Mouse (Mus musculus): ENCODE data around the gene Iqcc. TPM values are rescaled to one million over a fixed set of nuclear protein-coding genes. Genes with fewer than 3 reads are reported as not detected.

Iqcc gene
- polyA plus RNA-seq, 1 experiment, result 37.1 TPM

DNA sequence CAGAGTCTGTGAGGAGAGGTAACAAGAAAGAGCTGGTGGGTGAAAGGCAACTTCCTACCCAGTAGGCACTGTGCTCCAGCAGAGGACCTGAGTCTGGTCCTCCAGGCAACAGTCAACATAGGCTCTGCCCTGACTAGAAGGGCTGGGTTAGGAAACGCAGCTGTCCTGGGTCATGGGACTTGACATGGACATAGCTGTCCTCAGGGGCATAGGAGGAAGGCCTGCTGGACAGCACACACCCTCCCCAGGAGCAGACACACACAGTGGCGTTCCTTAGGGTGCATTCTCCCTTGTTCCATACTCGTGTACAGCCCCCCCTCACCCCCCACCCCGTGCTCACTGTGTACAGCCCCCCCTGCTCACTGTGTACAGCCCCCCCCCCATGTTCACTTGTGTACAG is 8.4 kb downstream of the Iqcc start:
- 56% methylated on average over 4 of the region's 4 CpGs for WGBS
- no peaks in the 10 kb centered on the region for H3K27me3 ChIP-seq (ENCODE audit: control insufficient read depth, insufficient read depth, low read length)
- TF ChIP-seq CTCF (IDR thresholded peaks at IDR 0.05; ENCODE audit: borderline replicate concordance, insufficient read depth, low read depth, low read length), result no peak
- TF ChIP-seq POLR2A (IDR thresholded peaks at IDR 0.05; ENCODE audit: borderline replicate concordance, insufficient read depth, low read length), result no peak
- no peak for DNase-seq
- no peak overlapping the region for H3K4me3 ChIP-seq (replicated peaks; ENCODE audit: insufficient read depth, low read depth, low read length)
- no peak overlapping the region for H3K27ac ChIP-seq (ENCODE audit: insufficient read depth, low read length)
- peaks cover 7% of the 10 kb centered on the region; the same call in 1 of the 2 replicates for H3K4me1 ChIP-seq (ENCODE audit: control insufficient read depth, insufficient read depth, low read length)

DNA sequence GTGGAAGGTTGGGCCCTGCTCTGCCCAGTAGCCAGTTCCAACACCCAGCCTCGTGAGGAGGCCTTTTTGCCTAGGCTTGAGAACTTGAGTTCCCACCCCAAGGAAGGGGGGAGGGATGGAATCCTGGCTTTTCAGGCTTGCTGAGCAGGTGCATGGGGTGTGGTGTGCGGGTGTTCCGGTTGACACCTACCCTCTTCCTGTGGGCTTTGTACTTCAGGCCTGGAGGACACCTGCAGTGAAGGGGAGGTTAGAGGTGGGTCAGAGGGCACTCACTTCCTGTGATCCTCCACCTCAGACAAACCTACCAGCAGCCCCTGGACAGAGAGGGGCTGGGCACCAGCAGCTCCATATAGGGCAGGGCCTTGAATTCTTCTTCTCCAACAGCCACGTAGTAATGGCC is 8.9 kb downstream of the Iqcc start:
- no peak for TF ChIP-seq POLR2A (IDR thresholded peaks at IDR 0.05; ENCODE audit: borderline replicate concordance, insufficient read depth, low read length)
- WGBS, result 81% methylated on average over 4 of the region's 4 CpGs
- no peak for DNase-seq
- Histone ChIP-seq H3K27me3 (ENCODE audit: control insufficient read depth, insufficient read depth, low read length) (no peaks in the 10 kb centered on the region), H3K27ac (ENCODE audit: insufficient read depth, low read length) (no peak overlapping the region), H3K4me1 (ENCODE audit: control insufficient read depth, insufficient read depth, low read length) (peaks cover 7% of the 10 kb centered on the region; the same call in 1 of the 2 replicates), H3K4me3 (replicated peaks; ENCODE audit: insufficient read depth, low read depth, low read length) (no peak overlapping the region)

DNA sequence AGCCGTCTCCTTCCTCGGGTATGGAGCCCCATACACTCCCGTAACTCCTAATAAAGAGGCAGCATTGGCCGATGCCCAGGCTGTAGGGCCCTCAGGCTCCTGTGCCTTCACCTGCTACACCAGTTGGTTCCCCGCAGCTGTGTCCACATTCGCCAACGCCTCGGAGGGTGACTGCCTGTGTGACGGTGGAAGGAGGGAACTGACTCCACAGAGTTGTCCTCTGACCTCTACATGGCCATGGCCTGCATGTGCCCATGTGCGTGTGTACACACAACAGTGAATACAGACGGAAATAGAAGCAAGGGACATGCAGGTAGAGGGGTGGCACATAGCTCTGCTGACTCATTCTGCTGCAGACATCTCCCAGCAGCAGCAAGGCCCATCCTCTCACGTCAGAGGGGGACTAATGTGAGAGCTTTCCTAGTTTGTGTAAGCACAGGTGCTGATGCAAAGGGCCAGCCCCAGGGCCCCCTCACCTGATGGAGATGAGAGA is 9.7 kb downstream of the Iqcc start:
- Histone ChIP-seq H3K4me1 (ENCODE audit: control insufficient read depth, insufficient read depth, low read length) (peaks cover 7% of the 10 kb centered on the region; the same call in 1 of the 2 replicates), H3K27ac (ENCODE audit: insufficient read depth, low read length) (no peak overlapping the region), H3K4me3 (replicated peaks; ENCODE audit: insufficient read depth, low read depth, low read length) (no peak overlapping the region), H3K27me3 (ENCODE audit: control insufficient read depth, insufficient read depth, low read length) (no peaks in the 10 kb centered on the region)
- TF ChIP-seq POLR2A (IDR thresholded peaks at IDR 0.05; ENCODE audit: borderline replicate concordance, insufficient read depth, low read length), result no peak
- no peak for TF ChIP-seq CTCF (IDR thresholded peaks at IDR 0.05; ENCODE audit: borderline replicate concordance, insufficient read depth, low read depth, low read length)
- WGBS, result 76% methylated on average over 12 of the region's 12 CpGs
- peak; percentile 20 to 30 for DNase-seq

DNA sequence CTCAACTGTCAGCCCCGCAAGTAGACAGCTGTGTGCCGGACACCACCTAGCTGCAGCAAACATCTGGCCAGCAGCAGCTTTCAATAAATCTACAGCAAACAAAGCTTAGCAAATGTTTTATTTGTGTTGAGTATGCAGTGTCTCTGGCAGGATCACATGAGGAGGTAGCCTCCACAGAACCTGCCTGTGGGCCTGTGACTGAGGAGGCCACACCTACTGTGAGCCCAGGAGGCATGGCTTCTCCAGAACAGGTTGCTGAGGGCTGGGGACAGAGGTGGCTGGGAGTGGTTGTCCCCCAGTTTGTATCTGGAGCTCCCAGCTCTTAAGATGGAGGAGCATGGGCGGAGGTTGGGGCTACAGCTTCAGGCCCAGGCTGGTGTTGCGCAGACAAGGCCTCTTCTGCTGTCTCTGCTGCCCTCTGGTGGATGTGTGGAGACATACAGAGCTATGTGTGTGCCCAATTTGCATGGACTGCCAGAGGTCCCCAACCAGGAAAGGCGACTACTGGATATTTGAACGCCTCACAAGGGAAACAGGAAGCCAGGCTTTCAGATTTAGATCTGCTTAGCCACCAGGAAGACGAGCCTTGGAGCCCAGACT is 10.4 kb downstream of the Iqcc start:
- no peak overlapping the region for H3K4me3 ChIP-seq (replicated peaks; ENCODE audit: insufficient read depth, low read depth, low read length)
- TF ChIP-seq POLR2A (IDR thresholded peaks at IDR 0.05; ENCODE audit: borderline replicate concordance, insufficient read depth, low read length), result no peak
- peak; percentile 94 for TF ChIP-seq CTCF (IDR thresholded peaks at IDR 0.05; ENCODE audit: borderline replicate concordance, insufficient read depth, low read depth, low read length)
- no peaks in the 10 kb centered on the region for H3K27me3 ChIP-seq (ENCODE audit: control insufficient read depth, insufficient read depth, low read length)
- H3K4me1 ChIP-seq (ENCODE audit: control insufficient read depth, insufficient read depth, low read length), result peaks cover 7% of the 10 kb centered on the region; the same call in 1 of the 2 replicates
- peak; percentile 79 to 83 for DNase-seq
- H3K27ac ChIP-seq (ENCODE audit: insufficient read depth, low read length), result peak overlapping the region; percentile 59; the same call in 1 of the 2 replicates
- 31% methylated on average over 7 of the region's 7 CpGs for WGBS

DNA sequence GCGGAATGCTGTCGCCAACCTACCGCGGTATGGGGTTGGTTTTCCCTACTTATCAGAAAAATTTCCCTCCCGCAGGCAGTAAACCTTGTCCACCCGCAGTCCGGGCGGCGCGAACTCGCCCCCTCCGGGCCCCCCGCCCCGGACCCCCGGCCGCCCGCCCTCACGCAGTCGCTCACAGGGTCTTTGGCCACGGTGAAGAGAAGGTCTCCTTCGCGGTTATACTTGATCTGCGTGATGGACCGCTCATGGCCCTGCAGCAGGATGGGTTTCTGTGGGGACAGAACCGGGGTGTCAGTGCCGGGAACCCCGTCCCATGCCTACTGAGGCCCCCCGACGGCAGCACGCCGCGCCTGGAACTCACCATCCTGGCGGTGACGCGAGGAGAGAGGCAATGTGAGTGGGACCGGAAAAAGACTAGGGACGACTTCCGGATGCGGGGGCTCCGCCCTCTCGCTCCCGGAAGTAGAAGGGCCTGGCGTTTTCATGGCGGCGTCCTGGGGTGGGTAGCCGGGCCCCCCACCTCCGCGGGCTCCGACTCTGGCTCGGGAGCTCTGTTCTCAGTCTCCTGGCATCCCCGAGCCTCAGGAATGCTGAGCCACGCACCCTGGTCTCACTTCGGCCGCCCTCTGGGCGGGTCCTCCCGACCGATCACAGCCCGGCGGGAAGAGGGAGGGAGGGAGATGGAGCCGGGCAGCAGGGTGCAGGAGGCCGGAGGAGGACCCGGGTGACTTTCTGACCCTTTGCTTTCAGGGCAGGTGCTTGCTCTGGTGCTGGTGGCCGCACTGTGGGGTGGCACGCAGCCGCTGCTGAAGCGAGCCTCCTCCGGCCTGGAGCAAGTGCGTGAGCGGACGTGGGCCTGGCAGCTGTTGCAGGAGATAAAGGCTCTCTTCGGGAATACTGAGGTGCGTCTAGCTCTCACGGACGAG is 18.4 kb downstream of the Iqcc start, which contains the start of the genes Eif3i and Tmem234:
Gene Eif3i, minus strand, starts transcription at position 416 of the 926 bp plus-strand sequence.
Gene Tmem234, plus strand, starts transcription at position 436 of the 926 bp plus-strand sequence.
- WGBS, result under 1% methylated on average over 74 of the region's 74 CpGs
- H3K4me3 ChIP-seq (replicated peaks; ENCODE audit: insufficient read depth, low read depth, low read length), result peak within 1 kb of the TSS; percentile 88
- peak; percentile 82 to 84 for DNase-seq

DNA sequence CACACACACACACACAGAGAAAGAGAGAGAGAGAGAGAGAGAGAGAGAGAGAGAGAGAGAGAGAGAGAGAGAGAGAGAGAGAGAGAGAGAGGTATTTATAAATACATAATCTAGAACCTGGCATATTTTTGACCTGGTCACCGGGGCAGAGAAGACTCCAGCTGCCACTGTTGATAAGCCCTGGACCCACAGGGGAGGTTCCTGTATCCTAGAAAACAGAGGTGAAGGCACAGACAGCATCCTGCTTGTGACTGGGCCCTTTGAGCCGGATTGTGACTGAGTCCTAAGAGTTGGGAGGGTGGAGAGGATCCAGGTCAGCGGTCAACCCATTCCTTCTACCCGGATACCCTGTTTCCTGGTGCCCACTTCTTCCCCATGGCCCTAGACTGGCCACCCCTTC is 30.0 kb downstream of the Iqcc start:
- H3K27me3 ChIP-seq (ENCODE audit: control insufficient read depth, insufficient read depth, low read length), result no peaks in the 10 kb centered on the region
- no peaks in the 10 kb centered on the region for H3K4me1 ChIP-seq (ENCODE audit: control insufficient read depth, insufficient read depth, low read length)
- H3K4me3 ChIP-seq (replicated peaks; ENCODE audit: insufficient read depth, low read depth, low read length), result no peak overlapping the region
- no peak overlapping the region for H3K27ac ChIP-seq (ENCODE audit: insufficient read depth, low read length)
- no peak for TF ChIP-seq CTCF (IDR thresholded peaks at IDR 0.05; ENCODE audit: borderline replicate concordance, insufficient read depth, low read depth, low read length)
- TF ChIP-seq POLR2A (IDR thresholded peaks at IDR 0.05; ENCODE audit: borderline replicate concordance, insufficient read depth, low read length), result no peak
- 73% methylated on average over 4 of the region's 4 CpGs for WGBS
- no peak for DNase-seq

More for the DNA sequence above, 18.4 kb downstream of the Iqcc start, which contains the start of the genes Eif3i and Tmem234:
- H3K4me1 ChIP-seq (ENCODE audit: control insufficient read depth, insufficient read depth, low read length), result peaks cover 10% of the 10 kb centered on the region
- TF ChIP-seq CTCF (IDR thresholded peaks at IDR 0.05; ENCODE audit: borderline replicate concordance, insufficient read depth, low read depth, low read length) (no peak), POLR2A (IDR thresholded peaks at IDR 0.05; ENCODE audit: borderline replicate concordance, insufficient read depth, low read length) (peak; percentile 82)
- no peaks in the 10 kb centered on the region for H3K27me3 ChIP-seq (ENCODE audit: control insufficient read depth, insufficient read depth, low read length)
- H3K27ac ChIP-seq (ENCODE audit: insufficient read depth, low read length), result 0 out of 2 replicates have a peak within 1 kb of the TSS, but pooled peaks have one; percentile 42

DNA sequence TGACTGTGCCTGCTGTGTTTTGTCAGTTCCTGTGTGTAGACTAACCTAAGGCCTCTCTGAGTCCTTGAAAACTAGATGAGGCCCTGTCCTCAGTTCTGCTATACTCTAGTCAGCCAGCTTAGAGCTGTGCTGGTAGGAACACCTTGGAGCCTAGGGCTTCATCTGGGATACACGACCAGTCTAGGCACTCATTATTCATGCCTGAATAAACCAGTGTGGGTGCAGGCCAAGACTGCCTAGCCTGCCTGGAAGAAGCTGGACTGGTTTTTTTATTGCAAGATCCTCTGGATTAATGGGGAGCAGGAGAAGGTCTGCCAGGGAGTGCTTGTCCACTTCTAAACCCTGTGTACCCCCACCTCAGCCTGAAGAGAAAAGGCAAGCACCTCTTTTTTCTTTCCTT is 32.0 kb downstream of the Iqcc start:
- Histone ChIP-seq H3K27ac (ENCODE audit: insufficient read depth, low read length) (no peak overlapping the region), H3K4me1 (ENCODE audit: control insufficient read depth, insufficient read depth, low read length) (no peaks in the 10 kb centered on the region), H3K4me3 (replicated peaks; ENCODE audit: insufficient read depth, low read depth, low read length) (no peak overlapping the region), H3K27me3 (ENCODE audit: control insufficient read depth, insufficient read depth, low read length) (no peaks in the 10 kb centered on the region)
- no peak for DNase-seq
- TF ChIP-seq POLR2A (IDR thresholded peaks at IDR 0.05; ENCODE audit: borderline replicate concordance, insufficient read depth, low read length) (no peak), CTCF (IDR thresholded peaks at IDR 0.05; ENCODE audit: borderline replicate concordance, insufficient read depth, low read depth, low read length) (no peak)
- 13% methylated on average over 1 of the region's 1 CpGs for WGBS

Measured in cerebellum, adult 2 months (tissue).